Mouse (Mus musculus) brain, embryonic 14.5 days (tissue): ENCODE measurements around the gene Chek2.

Experiments used
- CTCF ChIP-seq: fragments of 200-500 bp; IDR thresholded peaks from 2 replicates; pipeline ENCODE4 v1.5.1; 2012; ENCODE audit warnings: inconsistent platforms, mild to moderate bottlenecking, moderate library complexity, borderline replicate concordance; ENCODE audit not compliant: insufficient read depth, insufficient read length; ENCODE audit errors: extremely low read depth
- POLR2A ChIP-seq: fragments of 200-500 bp; IDR thresholded peaks from 2 replicates; pipeline ENCODE4 v1.6.1; 2012; ENCODE audit warnings: mild to moderate bottlenecking, inconsistent platforms, borderline replicate concordance; ENCODE audit not compliant: poor library complexity, insufficient read depth, insufficient read length, severe bottlenecking; ENCODE audit errors: extremely low read depth

GRCm38 (mm10) chr5:110897114-110897788 lies 57.5 kb downstream of the Chek2 start:
- TF ChIP-seq CTCF (no peak), POLR2A (no peak)
